Mouse (Mus musculus): ENCODE measurements around the gene Tmprss11f. TPM values are rescaled to one million over a fixed set of nuclear protein-coding genes. Genes with fewer than 3 reads are reported as not detected.
"Not testable (repeated sequence)": the region's sequence is repeated elsewhere in the genome, so short reads cannot be mapped to it uniquely, and the experiment has no call there.

Tmprss11f gene
- total RNA-seq (2014; fragmentation: Nextera tagmentation) (not detected in 2 replicates), total RNA-seq (2017) (not detected in 2 replicates)

- no peak for ATAC-seq (replicated peaks; ENCODE audit: poor library complexity, severe bottlenecking)
Observed at GRCm38 (mm10) chr5:86632324-86632723, at the start of gene Tmprss11f. Gene Tmprss11f (minus strand): TSS chr5:86632424.

GRCm38 (mm10) chr5:86676262-86676661, 44.0 kb upstream of the Tmprss11f start, which contains the start of gene Tmprss11b:
Gene Tmprss11b (minus strand): TSS chr5:86676362.
- ATAC-seq (replicated peaks; ENCODE audit: poor library complexity, severe bottlenecking): no peak

GRCm38 (mm10) chr5:86649185-86649584, 17.0 kb upstream of the Tmprss11f start:
- not testable (repeated sequence) for ATAC-seq (replicated peaks; ENCODE audit: poor library complexity, severe bottlenecking)

GRCm38 (mm10) chr5:86640795-86641194, 8.6 kb upstream of the Tmprss11f start:
- no peak for ATAC-seq (replicated peaks; ENCODE audit: poor library complexity, severe bottlenecking)

GRCm38 (mm10) chr5:86630700-86631099, 1.5 kb downstream of the Tmprss11f start:
- no peak for ATAC-seq (replicated peaks; ENCODE audit: poor library complexity, severe bottlenecking)

GRCm38 (mm10) chr5:86621778-86622177, 10.4 kb downstream of the Tmprss11f start:
- no peak for ATAC-seq (replicated peaks; ENCODE audit: poor library complexity, severe bottlenecking)

- ATAC-seq (replicated peaks; ENCODE audit: poor library complexity, severe bottlenecking): no peak
Observed at GRCm38 (mm10) chr5:86585896-86586295, 46.3 kb downstream of the Tmprss11f start.

GRCm38 (mm10) chr5:86582618-86583017, 49.6 kb downstream of the Tmprss11f start:
- ATAC-seq (replicated peaks; ENCODE audit: poor library complexity, severe bottlenecking): no peak

- no peak for ATAC-seq (replicated peaks; ENCODE audit: poor library complexity, severe bottlenecking)
Observed at GRCm38 (mm10) chr5:86581998-86582397, 50.2 kb downstream of the Tmprss11f start.

GRCm38 (mm10) chr5:86578761-86579160, 53.5 kb downstream of the Tmprss11f start:
- not testable (repeated sequence) for ATAC-seq (replicated peaks; ENCODE audit: poor library complexity, severe bottlenecking)

GRCm38 (mm10) chr5:86546693-86547092, 85.5 kb downstream of the Tmprss11f start:
- no peak for ATAC-seq (replicated peaks; ENCODE audit: poor library complexity, severe bottlenecking)

GRCm38 (mm10) chr5:86540601-86541000, 91.6 kb downstream of the Tmprss11f start:
- no peak for ATAC-seq (replicated peaks; ENCODE audit: poor library complexity, severe bottlenecking)

- no peak for ATAC-seq (replicated peaks; ENCODE audit: poor library complexity, severe bottlenecking)
Observed at GRCm38 (mm10) chr5:86528725-86529124, 103.5 kb downstream of the Tmprss11f start.

- no peak for ATAC-seq (replicated peaks; ENCODE audit: poor library complexity, severe bottlenecking)
Observed at GRCm38 (mm10) chr5:86518500-86518899, 113.7 kb downstream of the Tmprss11f start, which contains the start of gene Tmprss11g. Gene Tmprss11g (minus strand): TSS chr5:86518600.

- ATAC-seq (replicated peaks; ENCODE audit: poor library complexity, severe bottlenecking): no peak
Observed at GRCm38 (mm10) chr5:86511538-86511937, 120.7 kb downstream of the Tmprss11f start.

- no peak for ATAC-seq (replicated peaks; ENCODE audit: poor library complexity, severe bottlenecking)
Observed at GRCm38 (mm10) chr5:86493453-86493852, 138.8 kb downstream of the Tmprss11f start.

- ATAC-seq (replicated peaks; ENCODE audit: poor library complexity, severe bottlenecking): no peak
Observed at GRCm38 (mm10) chr5:86482562-86482961, 149.7 kb downstream of the Tmprss11f start.

GRCm38 (mm10) chr5:86482031-86482430, 150.2 kb downstream of the Tmprss11f start:
- ATAC-seq (replicated peaks; ENCODE audit: poor library complexity, severe bottlenecking): no peak

- no peak for ATAC-seq (replicated peaks; ENCODE audit: poor library complexity, severe bottlenecking)
Observed at GRCm38 (mm10) chr5:86473859-86474258, 158.4 kb downstream of the Tmprss11f start.

Data from granulocyte monocyte progenitor cell, adult 5-6 weeks (primary cell).